Mouse (Mus musculus) adrenal gland, adult 2 months (tissue): ENCODE measurements around the gene Unc93a2. TPM values are rescaled to one million over a fixed set of nuclear protein-coding genes. Genes with fewer than 3 reads are reported as not detected.
"Not testable (repeated sequence)": the region's sequence is repeated elsewhere in the genome, so short reads cannot be mapped to it uniquely, and the experiment has no call there.

Experiments used
- DNase-seq: peaks from one replicate; pipeline ENCODE4 v3.0.0; 2021
- polyA plus RNA-seq: library from polyadenylated mRNA; depleted of rRNA; stranded (reverse); fragments of >200 nt; gene quantifications from 2 replicates; pipeline ENCODE4 v1.2.3, GENCODE M21; 2012; rRNA removed
- total RNA-seq, 2 experiments: library from RNA; stranded (reverse); gene quantifications; 2 replicates each; pipeline ENCODE4 v1.2.3; 2021

Gene Unc93a2
- total and polyA plus RNA-seq, 3 experiments = 1.3 to 2.7 (median 2.1) TPM

DNA sequence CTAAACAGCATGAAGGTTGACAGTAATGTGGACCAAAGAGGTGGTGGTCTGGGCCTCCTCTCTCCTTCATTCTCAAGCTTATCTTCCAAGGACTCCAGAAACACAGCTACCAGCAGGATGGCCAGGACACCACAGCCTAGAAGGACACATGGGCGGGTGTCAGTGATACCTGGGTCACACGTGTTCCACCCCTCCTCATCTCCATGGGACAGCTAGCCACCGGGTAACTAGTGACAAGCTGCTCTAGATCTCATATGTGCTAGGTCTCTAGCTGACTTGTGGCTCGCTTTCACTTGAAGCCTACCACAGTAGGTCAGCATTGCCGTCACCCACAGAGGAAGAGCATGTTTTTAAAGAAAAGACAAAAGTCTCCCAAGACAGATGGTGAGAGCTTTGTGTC lies 13.4 kb downstream of the Unc93a2 start, which contains the start of gene Gm49630:
Gene Gm49630, minus strand, starts transcription at position 101 of the 400 bp plus-strand sequence.
- DNase-seq = not testable (repeated sequence)

DNA sequence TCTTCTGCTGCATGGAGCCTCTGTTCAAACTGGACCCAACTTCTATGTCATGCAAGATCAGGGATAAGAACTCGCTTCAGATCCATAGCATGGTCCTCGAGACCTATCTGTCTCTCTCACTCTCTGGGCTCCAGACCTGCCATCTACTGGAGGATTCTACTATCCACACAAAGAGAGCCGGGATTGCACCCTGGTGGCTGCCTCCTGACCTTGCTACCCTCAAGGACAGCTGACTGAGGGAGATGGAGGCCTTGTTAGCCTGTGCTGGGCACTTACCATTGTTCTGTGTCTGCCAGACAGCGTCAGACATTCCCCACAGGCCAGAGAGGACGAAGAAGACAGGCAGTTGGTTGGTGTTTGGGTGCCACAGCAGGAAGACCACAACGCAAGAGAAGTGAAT lies 15.9 kb downstream of the Unc93a2 start:
- peak; percentile 66 for DNase-seq

DNA sequence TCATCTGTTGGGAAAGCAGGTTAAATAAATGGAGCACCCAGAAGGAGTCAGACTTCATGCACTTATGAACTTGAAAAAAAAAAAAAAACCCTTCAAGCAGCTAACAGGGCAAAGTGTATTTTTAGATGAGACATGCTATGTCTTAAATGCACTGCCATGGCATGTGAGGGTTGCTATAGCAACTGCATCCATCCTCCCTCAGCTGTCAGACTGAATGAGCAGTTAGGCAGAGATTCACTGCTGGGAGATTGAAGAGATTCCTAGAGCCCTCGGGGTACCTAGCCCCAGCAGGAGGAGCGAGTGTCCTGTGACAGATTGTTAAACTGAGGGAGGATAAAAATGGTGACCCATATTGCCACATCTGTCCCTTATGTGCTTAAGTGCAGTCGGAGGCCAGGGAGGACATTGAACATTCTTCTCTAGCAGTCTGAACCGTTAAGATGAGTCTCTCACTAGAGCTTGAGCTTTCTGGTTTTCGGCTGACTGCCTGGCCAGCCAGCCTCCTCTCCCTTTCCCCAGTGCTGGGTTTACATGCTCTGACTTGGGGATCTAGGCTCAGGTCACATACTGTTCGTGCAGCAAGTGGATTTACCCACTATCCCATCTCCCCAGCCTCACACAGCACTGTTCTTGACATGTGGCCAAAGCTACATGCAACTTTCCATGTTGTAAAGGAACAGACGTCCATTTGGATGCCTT lies 18.4 kb downstream of the Unc93a2 start:
- not testable (repeated sequence) for DNase-seq

GRCm38 (mm10) chr17:7366265-7366664 lies 19.0 kb downstream of the Unc93a2 start:
- DNase-seq = not testable (repeated sequence)

GRCm38 (mm10) chr17:7365615-7366014 lies 19.6 kb downstream of the Unc93a2 start:
- not testable (repeated sequence) for DNase-seq

GRCm38 (mm10) chr17:7360749-7361465 lies 24.4 kb downstream of the Unc93a2 start:
- peak; percentile 58 for DNase-seq

GRCm38 (mm10) chr17:7359806-7360205 lies 25.5 kb downstream of the Unc93a2 start:
- not testable (repeated sequence) for DNase-seq

- not testable (repeated sequence) for DNase-seq
These were observed 32.7 kb downstream of the Unc93a2 start, which contains the start of gene Ttll2 for GRCm38 (mm10) chr17:7352596-7352995. Gene Ttll2, minus strand, starts transcription at chr17:7352696.

GRCm38 (mm10) chr17:7348765-7349164 lies 36.5 kb downstream of the Unc93a2 start:
- not testable (repeated sequence) for DNase-seq

DNA sequence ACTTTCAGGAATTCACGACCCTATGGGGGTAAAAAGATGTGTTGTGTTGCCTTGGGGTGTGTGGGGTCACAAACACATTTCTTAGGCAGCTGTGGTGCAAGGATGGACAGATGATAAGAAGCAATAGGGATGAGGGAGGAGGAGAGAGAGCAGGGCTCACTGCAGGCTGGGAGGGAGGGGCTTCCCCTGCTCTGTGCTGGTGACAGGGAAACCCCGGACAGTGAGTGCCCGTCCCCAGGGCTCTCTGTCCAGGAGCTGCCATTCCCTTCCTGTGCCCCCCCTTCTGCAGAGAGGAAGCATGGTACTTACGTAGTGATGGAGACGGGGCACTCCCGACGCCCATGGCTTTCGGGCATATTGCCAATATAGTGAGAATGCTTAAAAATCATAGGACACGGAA lies 47.9 kb downstream of the Unc93a2 start:
- not testable (repeated sequence) for DNase-seq

GRCm38 (mm10) chr17:7332745-7333144 lies 52.5 kb downstream of the Unc93a2 start:
- not testable (repeated sequence) for DNase-seq

GRCm38 (mm10) chr17:7326415-7326814 lies 58.8 kb downstream of the Unc93a2 start:
- not testable (repeated sequence) for DNase-seq

GRCm38 (mm10) chr17:7324346-7324745 lies 60.9 kb downstream of the Unc93a2 start, which contains the start of gene Tcp10a:
Gene Tcp10a, plus strand, starts transcription at chr17:7324646.
- DNase-seq = not testable (repeated sequence)

DNA sequence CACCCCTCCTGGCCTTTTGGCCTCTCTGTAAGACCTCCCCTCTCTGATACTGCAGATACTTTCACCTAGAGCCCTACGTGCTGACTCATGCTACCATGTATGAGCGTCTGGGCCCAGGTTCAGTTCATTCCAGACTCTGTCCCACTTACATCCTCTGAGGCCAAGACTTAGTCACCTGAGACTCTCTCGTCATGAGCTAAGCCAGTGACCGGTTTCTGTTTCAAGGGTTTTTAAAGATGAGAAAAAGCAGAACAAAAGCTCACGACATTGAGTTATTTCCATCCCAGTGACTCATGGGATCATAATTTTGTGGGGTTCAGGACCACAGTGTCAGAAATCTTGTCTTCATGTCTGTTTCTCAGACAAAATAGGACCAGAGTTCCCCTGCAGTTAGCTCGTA lies 65.5 kb downstream of the Unc93a2 start:
- not testable (repeated sequence) for DNase-seq

DNA sequence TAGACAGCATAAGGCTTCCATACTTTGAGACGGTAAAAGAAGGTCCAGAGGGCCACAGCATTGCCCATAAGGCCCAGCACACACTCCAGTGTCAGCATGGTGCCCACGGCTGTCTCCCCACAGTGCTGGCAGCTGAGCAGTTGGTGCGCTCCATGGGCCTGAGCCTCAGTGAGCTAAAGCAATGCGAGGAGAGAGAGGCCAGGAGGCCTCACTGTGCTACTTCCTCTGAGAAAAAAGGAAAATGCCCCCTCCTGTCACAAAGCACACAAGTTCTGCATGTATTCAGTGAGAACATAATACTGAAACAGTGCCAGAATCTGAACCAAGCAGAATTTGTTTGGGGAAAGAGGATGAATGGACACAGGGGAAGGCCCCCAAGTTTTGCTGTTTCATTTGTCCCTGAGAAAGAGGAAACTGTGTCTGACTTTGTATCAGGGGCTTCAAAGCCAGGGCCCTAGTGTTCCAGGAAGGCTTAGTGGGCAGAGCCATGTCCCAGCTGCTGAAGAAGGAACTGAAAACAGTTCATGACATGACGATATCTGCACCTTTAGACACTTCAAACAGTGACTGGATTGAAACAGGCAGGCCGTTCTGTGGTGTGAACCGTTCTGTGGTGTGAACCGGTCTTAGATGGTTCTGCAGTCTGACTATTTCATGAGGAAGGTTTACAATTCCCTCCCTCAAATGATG lies 69.4 kb downstream of the Unc93a2 start:
- DNase-seq = not testable (repeated sequence)

Other genes starting within 250 kb of the Unc93a2 start
- 10 to 100 TPM; 10.6 to 18.2 TPM for gene Rps6ka2, start 215.3 kb downstream of the Unc93a2 start, total RNA-seq
- gene Rps6ka2, start 215.3 kb downstream of the Unc93a2 start, polyA plus RNA-seq = 7.6 and 10.2 TPM in 2 replicates
- gene Tcp10a, start 60.8 kb downstream of the Unc93a2 start, total RNA-seq = not detected
- gene Tcp10a, start 60.8 kb downstream of the Unc93a2 start, polyA plus RNA-seq = not detected in 2 replicates
- not detected for gene Ttll2, start 32.8 kb downstream of the Unc93a2 start, total RNA-seq
- 0.11 TPM in 1 of 2 replicates, not detected in the other for gene Ttll2, start 32.8 kb downstream of the Unc93a2 start, polyA plus RNA-seq
- gene Gm49630, start 13.5 kb downstream of the Unc93a2 start, total RNA-seq = not detected
- gene Gm49630, start 13.5 kb downstream of the Unc93a2 start, polyA plus RNA-seq = 0.28 and 1.1 TPM in 2 replicates